Mouse (Mus musculus): ENCODE measurements at regions not wholly inside any gene's neighbourhood (a gene's known extent, or its start where the extent isn't known, plus 50 kb on each side); places are given as distances from the start of the nearest gene placed in this dataset.

DNA sequence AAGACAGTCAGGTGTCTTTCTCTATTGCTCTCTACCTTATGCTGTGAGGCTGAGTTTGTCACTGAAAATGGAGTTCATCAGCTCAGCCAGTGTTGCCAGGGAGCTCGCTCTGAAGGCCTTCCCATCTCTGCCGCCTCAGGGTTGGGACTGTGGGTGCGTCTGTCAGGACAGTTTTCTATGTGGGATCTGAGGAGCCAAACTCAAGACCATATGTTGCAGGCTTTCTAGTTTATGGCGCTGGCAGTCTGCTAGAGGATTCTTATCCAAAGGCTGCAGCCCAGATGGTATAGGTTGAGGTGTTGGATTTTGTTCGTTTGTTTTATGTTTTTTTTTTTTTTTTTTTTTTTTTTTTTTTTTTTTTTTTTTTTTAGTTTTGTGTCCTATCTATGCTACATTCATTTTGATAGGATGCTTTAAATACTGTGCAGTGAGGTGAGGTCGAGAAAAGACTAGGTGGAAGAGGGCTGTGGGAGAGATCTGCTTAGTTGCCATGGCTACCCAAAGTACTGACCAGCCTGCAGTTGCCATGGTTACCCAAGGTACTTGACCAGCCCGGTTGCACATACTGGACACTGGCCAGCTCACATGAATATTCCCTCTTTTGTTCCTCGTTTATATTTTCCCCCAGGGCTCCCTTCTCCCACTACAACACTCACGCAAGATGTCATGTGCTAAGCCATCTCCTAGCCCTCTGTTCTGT is 65.8 kb upstream of the Pced1b start:
- TF ChIP-seq CTCF (IDR thresholded peaks at IDR 0.05; ENCODE audit: low read depth) (no peak), EP300 (IDR thresholded peaks at IDR 0.05; ENCODE audit: low read depth) (no peak)
